Comparison of ENCODE assay signal across 22 mouse cellular contexts in the genomic region with DNA sequence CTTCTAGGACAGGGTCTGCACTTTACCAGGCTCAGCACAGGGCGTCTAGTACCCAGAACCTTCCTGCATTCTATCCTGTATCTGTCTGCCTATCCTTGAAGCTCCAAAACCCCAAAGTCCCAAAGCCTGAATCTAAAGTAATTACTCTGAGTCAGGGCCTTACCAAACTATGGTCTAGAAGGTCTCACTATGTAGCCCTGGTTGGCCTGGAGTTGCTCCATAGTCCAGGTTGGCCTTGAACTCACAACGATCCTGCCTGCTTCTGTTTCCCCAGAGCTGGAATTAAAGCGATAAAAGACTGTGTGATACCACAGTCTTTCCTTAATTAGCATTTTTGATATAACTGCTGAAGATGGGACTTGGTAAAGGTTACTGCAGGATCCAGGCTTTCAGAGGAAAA. TPM values are rescaled to one million over a fixed set of nuclear protein-coding genes. Genes with fewer than 3 reads are reported as not detected.
DNase-seq lines count a peak whose midpoint lies in the region; TF ChIP-seq lines count a peak whose summit lies in the region.
"Had no signal": no experiment of that assay in that cellular context is flagged by ENCODE, and none has a peak within 500 bp of the region (broad histone marks: within the 10 kb centered on the region; RNA-seq: fewer than 3 reads in every experiment).

No protein-coding gene starts in this region.

- TF ChIP-seq CTCF in E14TG2a.4 (conservative IDR thresholded peaks at IDR 0.05; ENCODE audit: low read length) = no peak

- H3K27me3 ChIP-seq in E14TG2a.4 (ENCODE audit: insufficient read depth, low read length) = no peaks in the 10 kb centered on the region
- H3K27me3 ChIP-seq: CH12.LX; forebrain, embryonic 13.5 days; heart, embryonic 13.5 days had no signal

- H3K4me1 ChIP-seq in E14TG2a.4 (replicated peaks; ENCODE audit: low read depth, low read length) = peaks cover 88% of the 10 kb centered on the region

- DNase-seq in adrenal gland, adult 2 months = peak; percentile 67
- DNase-seq in adrenal gland, postnatal 25 days = no peak
- peak; percentile 55 for DNase-seq in R1 (ENCODE audit: low read depth, low spot score)
- DNase-seq in adrenal gland, postnatal 14 days = peak; percentile 61
- no peak for DNase-seq in heart, adult 18-20 months
- no peak for DNase-seq in lung, postnatal 4 days
- DNase-seq: B cell, adult 2 months; cerebellum, adult 18-20 months; cerebellum, adult 9-10 months; cerebellum, postnatal 14 days; forebrain, postnatal 0 days; gastrocnemius, postnatal 25 days; heart, adult 2 months; heart, postnatal 14 days; heart, postnatal 4 days; kidney, adult 18-20 months had no signal

- H3K36me3 ChIP-seq in E14TG2a.4 (ENCODE audit: insufficient read depth, low read length) = peaks cover 61% of the 10 kb centered on the region

- 0 out of 2 replicates have a peak overlapping the region, but pooled peaks have one; percentile 11 for H3K4me3 ChIP-seq in E14TG2a.4 (replicated peaks; ENCODE audit: low read length)
- H3K4me3 ChIP-seq: forebrain, embryonic 10.5 days; forebrain, embryonic 13.5 days; heart, adult 2 months; heart, embryonic 10.5 days; heart, embryonic 13.5 days had no signal

- H3K9me3 ChIP-seq in E14TG2a.4 (ENCODE audit: low read length) = no peaks in the 10 kb centered on the region
- H3K9me3 ChIP-seq: forebrain, embryonic 10.5 days; forebrain, embryonic 13.5 days; heart, embryonic 10.5 days; heart, embryonic 13.5 days had no signal

RNA-seq across cellular contexts. Expression of gene Dazap2, which starts 9.3 kb away (rescaled TPM):
- total RNA-seq in adrenal gland, adult 2 months (2021) = 100 to 1,000 TPM; 211 to 277 TPM
- polyA plus RNA-seq in adrenal gland, adult 2 months (2012; rRNA removed) = 887 and 1,091 TPM in 2 replicates
- 234 and 249 TPM in 2 replicates for total RNA-seq in adrenal gland, postnatal 25 days (2021)
- 208 and 209 TPM in 2 replicates for total RNA-seq in adrenal gland, postnatal 14 days (2021)
- total RNA-seq in heart, adult 18-20 months (2021) = 100 to 1,000 TPM; 152 to 194 TPM

RNA-seq across cellular contexts. Expression of gene Smagp, which starts 12.3 kb away (rescaled TPM):
- total RNA-seq in adrenal gland, adult 2 months (2021) = 10 to 100 TPM; 41.7 to 44.2 TPM
- polyA plus RNA-seq in adrenal gland, adult 2 months (2012; rRNA removed) = 35.1 and 40.6 TPM in 2 replicates
- total RNA-seq in adrenal gland, postnatal 25 days (2021) = 37.9 and 39.0 TPM in 2 replicates
- 45.7 and 50.1 TPM in 2 replicates for total RNA-seq in adrenal gland, postnatal 14 days (2021)
- total RNA-seq in heart, adult 18-20 months (2021) = 10 to 100 TPM; 11.3 to 18.5 TPM

RNA-seq across cellular contexts. Expression of gene Pou6f1, which starts 24.7 kb away (rescaled TPM):
- total RNA-seq in adrenal gland, adult 2 months (2021) = 10 to 100 TPM; 14.4 to 18.3 TPM
- 25.1 and 32.5 TPM in 2 replicates for polyA plus RNA-seq in adrenal gland, adult 2 months (2012; rRNA removed)
- total RNA-seq in adrenal gland, postnatal 25 days (2021) = 18.3 and 20.5 TPM in 2 replicates
- 17.2 and 17.8 TPM in 2 replicates for total RNA-seq in adrenal gland, postnatal 14 days (2021)
- total RNA-seq in heart, adult 18-20 months (2021) = 10 to 100 TPM; 11.1 to 14.2 TPM

RNA-seq across cellular contexts. Expression of gene Bin2, which starts 44.9 kb away (rescaled TPM):
- 1 to 10 TPM; 3.1 to 4.2 TPM for total RNA-seq in adrenal gland, adult 2 months (2021)
- 2.8 and 3.7 TPM in 2 replicates for polyA plus RNA-seq in adrenal gland, adult 2 months (2012; rRNA removed)
- total RNA-seq in adrenal gland, postnatal 25 days (2021) = 1.3 and 1.8 TPM in 2 replicates
- total RNA-seq in adrenal gland, postnatal 14 days (2021) = 3.6 and 14.8 TPM in 2 replicates
- 1 to 10 TPM; 1.6 to 5.1 TPM for total RNA-seq in heart, adult 18-20 months (2021)

Comparison
In these comparisons a context has a peak if more than half of its experiments do, and no peak if none do; other contexts are left out.
1. DNase-seq: peak in adrenal gland, adult 2 months (single experiment), R1 (single experiment) and adrenal gland, postnatal 14 days (single experiment); none in adrenal gland, postnatal 25 days (single experiment), heart, adult 18-20 months (0 of 2) and lung, postnatal 4 days (0 of 2).